Mouse (Mus musculus) right cerebral cortex, adult 2 months (tissue): ENCODE results near the gene Hmgcl.
A peak's percentile ranks its signal among the peaks of the same experiment; 100 is the strongest.

Source experiments
- DNase-seq, 2 experiments: peaks; one replicate each; pipeline ENCODE4 v3.0.0; 2021 to 2022; ENCODE audit warnings: low spot score in 2 of 2

Gene Hmgcl

DNA sequence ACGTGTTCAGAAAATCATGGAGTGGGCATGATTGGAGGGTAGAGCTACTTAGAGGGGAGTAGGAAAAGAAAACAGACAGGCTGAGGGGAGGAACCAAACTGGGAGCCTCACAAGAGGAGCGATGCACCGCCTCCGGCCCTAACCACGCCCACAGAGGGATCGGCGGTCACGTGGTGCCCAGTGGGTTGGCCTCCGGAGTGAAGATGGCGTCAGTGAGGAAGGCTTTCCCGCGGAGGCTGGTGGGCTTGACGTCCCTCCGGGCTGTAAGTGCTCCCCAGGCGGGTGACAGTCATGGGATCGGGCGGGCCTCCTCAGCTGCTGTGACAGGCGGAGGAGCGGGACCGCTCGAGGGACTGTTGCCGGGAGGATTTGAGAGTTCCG is at the start of gene Hmgcl:
Gene Hmgcl (plus strand): TSS at position 171 of the 381 bp plus-strand sequence.
- DNase-seq: peak; percentile 95

GRCm38 (mm10) chr4:135898380-135899049 is 47.7 kb upstream of the Hmgcl start:
- no peak for DNase-seq

- no peak for DNase-seq
Observed at GRCm38 (mm10) chr4:135899050-135899448, 47.2 kb upstream of the Hmgcl start.

- DNase-seq: no peak
Observed at GRCm38 (mm10) chr4:135900008-135900407, 46.2 kb upstream of the Hmgcl start.

DNA sequence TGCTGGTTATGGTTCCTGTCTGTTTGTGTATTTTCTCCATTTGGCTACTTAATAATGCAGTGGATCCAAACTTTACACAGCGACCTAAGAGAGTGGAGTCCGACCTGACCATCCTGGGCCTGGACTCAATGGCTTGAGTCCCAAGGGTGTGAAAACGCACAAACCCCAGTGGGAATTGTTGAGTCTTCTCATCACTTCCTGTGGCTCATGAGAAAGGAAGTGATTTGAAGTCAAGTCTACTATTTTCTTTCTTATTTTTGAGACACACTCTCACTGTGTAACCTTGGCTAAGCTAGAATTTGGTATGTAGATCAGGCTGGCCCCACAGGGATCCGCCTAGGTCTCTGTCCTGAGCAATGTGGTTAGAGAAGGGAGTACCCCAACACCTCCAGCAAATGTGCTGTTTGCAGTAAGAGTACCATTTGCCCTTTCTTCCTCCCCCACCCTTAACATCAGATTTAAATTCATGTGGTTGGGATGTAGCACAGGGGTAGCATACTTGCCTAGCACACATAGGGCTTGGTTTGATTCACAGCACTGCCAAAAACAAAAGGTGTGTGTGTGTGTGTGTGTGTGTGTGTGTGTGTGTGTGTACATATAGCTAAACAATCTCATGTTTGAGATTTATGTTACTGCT is 43.5 kb upstream of the Hmgcl start:
- DNase-seq: no peak

GRCm38 (mm10) chr4:135904810-135905209 is 41.4 kb upstream of the Hmgcl start:
- no peak for DNase-seq

- no peak for DNase-seq
Observed at GRCm38 (mm10) chr4:135906633-135907032, 39.6 kb upstream of the Hmgcl start.

DNA sequence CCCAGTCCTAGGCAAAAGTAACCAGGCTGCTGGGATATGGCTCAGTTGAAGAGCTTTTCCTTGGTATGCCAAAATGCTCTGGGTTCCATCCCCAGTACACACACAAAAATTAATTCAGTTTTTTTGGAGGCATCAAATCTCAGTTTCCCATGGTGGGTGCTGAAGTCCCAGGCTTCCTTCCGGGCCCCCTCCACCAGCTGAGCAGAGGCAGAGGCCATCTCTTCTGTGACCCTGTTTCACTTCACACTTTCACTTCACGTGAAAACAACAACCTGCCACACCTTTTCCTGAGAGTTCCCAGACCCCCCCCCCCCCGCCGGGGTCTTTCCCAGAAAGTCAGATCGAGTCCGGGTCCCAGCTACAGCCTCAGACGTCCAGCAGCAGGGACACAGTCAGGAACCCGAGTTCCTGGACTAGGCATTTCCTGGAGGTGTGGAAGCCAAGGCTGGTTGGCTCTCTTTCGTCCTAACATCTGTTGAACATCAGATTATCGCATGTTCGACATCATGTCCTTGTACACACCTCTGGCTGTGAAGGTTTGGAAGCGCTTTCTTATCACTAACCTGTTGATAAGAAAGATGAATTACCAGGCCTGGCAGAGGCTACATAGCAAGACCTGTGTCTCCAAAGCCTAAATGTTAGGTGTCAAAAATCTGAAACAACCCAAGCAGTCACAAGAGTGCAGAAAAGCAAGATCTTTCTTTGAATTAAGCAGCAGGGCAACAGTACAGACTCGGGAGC is 36.8 kb upstream of the Hmgcl start:
- no peak for DNase-seq

DNA sequence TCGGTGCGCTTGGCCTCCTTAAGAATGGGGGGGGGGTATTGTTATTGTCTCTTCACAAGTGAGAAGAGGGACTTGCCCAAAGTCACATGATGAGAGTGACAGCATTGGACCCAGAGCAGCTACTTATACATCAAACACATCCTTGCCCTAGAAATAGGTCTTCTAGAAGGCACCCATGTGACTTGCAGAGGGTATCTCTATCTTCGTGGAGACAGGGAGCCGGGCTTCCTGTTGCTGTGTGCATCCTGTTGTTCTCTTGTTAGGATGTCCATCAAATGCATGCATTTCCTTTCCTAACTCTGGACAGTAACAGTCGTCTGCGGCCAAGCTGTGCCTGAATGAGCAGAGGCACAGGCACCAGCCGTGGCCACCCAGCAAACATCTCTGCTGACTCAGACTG is 34.7 kb upstream of the Hmgcl start:
- no peak for DNase-seq

- no peak for DNase-seq
Observed at GRCm38 (mm10) chr4:135912164-135912563, 34.1 kb upstream of the Hmgcl start.

DNA sequence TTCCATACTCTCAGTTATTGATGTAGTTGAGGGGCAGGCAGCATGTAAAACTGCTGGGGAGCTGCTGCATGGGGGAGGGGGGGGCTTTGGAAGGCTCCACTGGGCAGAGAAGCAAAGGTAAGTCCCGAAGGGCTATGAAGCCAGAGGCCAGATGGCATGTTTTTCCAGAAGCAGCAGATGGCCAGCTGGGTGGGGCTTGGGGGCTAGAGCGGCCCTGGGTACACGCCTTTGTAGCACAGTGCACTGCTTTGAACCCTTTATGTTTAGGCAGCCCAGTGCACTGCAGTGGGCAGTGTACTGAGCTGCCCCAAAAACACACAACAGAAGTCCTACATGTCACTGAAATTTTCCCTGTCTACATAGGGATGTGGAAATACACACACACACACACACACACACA is 33.4 kb upstream of the Hmgcl start:
- no peak for DNase-seq

DNA sequence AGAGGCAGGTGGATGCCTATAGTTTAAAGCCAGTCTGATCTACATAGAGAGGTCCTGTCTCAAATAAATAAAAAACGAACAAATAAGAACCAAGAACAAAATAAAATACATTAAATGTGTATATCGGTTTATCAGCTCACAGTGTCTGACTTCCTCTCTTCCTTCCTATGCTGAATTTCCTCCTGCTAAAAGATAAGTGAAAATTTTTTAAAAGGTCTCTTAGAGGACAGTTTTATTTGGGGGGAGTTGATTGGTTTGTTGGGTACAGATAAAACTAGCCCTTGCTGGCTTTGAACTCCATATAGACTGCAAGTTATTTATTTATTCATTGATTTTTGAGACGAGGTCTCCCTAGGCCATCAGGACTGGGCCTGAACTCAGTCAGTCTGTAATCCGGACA is 32.8 kb upstream of the Hmgcl start:
- no peak for DNase-seq

GRCm38 (mm10) chr4:135918635-135919279 is 27.5 kb upstream of the Hmgcl start:
- DNase-seq: no peak

DNA sequence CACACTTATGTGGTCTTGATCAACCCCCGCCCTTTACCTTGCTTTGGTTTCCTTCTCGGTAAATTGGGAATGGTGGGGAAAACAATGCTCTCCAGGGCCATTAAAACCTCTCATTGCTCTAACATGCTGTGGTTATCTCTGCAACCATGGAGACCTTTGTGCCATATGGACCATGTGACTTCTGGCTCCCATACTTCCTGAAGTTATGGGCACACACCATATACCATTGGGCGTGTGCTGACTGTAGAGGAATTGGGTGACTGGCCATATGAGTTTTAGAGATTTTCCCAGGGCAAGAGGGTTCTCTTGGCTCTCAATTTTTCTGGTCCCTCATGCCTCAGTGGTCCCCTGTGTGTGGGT is 27.0 kb upstream of the Hmgcl start:
- no peak for DNase-seq

DNA sequence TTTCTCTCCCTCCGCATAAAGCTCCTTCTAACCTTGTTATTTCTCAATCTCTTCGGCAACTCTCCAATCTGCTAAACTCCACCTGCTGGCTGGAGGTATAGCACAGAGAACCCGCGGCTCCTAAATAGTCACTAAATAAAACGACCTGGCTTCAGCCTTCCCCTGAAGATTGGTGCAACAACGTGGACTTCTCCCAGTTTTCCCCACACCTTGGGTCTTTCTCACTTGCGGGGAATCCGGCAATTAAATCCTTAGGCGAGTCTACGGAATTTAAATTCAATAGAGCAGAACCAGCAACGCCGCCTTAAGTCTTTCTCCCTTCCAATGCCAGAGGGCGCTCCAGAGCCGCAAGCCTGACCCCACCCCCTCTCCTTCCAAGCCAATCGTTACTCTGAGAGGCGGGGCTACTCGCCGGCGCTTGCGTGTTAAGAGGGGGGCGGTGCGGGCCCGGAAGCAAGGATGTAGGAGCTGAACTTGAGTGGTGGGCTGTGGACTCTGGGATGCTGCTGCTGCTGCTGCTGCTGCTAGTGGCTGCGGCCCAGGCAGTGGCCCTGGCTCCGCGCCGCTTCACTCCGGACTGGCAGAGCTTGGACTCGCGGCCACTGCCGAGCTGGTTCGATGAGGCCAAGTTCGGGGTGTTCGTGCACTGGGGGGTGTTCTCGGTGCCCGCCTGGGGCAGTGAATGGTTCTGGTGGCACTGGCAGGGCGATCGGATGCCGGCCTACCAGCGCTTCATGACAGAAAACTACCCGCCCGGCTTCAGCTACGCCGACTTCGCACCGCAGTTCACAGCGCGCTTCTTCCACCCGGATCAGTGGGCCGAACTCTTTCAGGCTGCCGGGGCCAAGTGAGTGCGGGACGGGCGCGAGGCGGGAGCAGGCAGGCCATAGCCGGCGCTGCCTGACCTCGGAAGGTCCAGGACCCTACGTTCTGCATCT is 25.7 kb upstream of the Hmgcl start, which contains the start of gene Fuca1:
Gene Fuca1 (plus strand): TSS at position 432 of the 938 bp plus-strand sequence.
- DNase-seq: peak; percentile 96 to 98

DNA sequence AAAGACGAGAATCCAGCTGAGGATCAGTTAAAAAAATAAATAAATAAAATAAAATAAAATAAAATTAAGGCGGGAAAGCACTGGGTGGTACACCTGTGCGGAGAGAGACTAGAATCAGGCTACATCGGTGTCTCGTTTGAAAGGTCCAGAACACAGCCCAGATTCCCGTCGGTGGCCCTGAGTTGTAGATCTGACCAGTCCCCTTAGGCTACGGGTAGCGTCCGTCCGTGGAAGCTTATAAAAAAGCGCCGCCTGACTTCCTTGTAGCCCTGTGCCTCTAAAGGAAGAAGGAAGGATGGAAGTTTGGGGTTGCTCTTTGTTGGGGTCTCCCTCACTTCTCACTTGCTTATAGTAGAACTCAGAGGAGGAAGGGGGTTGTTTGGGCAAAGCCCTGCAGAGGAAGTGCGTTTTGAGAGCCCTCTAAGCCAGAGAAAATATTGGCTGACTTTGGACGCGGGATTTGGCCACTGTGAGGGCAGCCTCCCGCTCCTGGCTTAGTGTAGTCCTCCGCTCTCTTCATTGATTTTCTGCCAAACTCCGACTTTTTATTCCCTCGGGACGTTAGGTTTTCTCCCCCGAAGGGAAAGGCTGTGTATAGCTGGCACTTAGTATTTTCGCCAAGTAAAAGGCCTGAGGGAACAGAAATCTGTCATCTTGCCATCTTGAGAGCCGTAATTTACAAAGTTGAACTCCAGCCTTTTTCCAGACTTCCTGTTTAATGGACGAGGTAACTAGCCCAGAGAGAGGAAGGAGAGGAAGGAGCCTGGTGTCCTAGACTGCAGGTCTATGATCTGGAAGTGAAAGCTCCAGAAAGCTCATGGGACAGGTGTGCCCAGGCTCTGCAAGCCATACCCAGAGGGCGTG is 24.8 kb upstream of the Hmgcl start:
- no peak for DNase-seq

DNA sequence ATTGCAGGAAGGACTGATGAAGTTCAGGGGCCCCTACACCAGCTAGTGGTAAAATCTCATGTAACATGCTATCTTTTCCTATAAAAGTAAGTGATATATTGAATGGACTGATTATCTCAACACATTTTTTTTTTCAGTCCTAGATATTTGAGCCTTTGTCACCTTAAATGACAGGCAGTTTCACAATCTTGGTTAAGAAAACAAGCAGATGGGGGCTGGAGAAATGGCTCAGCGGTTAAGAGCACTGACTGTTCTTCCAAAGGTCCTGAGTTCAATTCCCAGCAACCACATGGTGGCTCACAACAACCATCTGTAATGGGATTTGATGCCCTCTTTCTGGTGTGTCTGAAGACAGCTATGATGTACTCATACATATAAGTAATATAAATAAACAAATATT is 24.1 kb upstream of the Hmgcl start:
- no peak for DNase-seq

- DNase-seq: no peak
Observed at GRCm38 (mm10) chr4:135924418-135924817, 21.8 kb upstream of the Hmgcl start.

DNA sequence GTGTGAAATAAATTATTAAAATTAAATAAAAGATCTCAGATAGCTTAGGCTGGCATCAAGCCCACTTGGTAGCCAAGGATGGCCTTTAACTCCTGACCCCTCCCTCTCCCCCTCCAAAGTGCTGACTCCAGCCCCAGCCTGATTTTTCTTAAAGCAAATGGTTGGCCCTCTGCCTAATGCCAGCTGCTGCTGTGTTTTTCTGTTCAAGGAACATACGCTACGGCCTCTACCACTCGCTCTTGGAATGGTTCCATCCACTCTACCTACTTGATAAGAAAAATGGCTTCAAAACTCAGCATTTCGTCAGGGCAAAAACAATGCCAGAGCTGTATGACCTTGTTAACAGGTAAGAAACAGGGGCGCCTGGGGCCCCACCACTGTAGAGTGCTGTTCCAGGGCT is 20.9 kb upstream of the Hmgcl start:
- DNase-seq: no peak

DNA sequence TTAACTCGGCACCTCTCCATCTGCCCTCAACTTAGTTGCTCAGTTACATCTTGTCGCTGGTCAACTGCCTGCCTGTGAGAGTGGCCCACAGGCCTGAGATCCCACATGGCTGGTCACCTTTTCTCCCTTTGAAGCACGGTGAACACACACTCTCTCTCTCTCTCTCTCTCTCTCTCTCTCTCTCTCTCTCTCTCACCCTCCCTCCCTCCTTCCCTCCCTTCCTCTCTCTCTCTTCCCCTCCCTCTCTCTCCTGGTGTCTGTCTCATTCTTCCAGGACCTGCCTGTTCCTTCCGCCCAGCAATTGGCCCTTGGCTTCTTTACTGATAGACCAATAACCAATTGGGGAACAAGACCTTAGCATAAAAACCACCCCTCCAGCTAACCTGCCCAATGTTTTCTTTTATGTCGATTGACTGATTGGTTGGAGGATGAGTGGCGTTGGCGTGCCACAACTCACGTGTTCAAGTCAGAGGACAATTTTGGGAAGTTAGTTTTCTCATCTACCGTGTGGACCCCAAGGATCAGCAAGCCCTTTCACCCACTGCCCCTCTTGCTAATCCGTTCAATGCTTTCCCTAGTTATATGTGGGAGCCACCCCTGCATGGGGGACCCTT is 19.9 kb upstream of the Hmgcl start:
- no peak for DNase-seq
